Mouse (Mus musculus) forebrain, embryonic 11.5 days (tissue): Measurements from ENCODE around the gene Rhbdl2. TPM values are rescaled to one million over a fixed set of nuclear protein-coding genes. Genes with fewer than 3 reads are reported as not detected.

Experiments used
- ATAC-seq: fragments of 200-750 bp; cut with Nextera tagmentation; replicated peaks from 2 replicates; pipeline ENCODE4 v1.8.0; 2017; ENCODE audit warnings: moderate TSS enrichment; ENCODE audit not compliant: low FRiP score
- DNase-seq: peaks from one replicate; pipeline ENCODE4 v3.0.0-alpha.2; 2017; ENCODE audit warnings: low spot score
- H3K27ac ChIP-seq: fragments of 300-500 bp; sonication (generic); 2 replicates; pipeline ENCODE4 v1.5.1; 2014; ENCODE audit warnings: low read depth, low read length
- H3K27me3 ChIP-seq: fragments of 300-500 bp; sonication (generic); 2 replicates; pipeline ENCODE4 v1.6.1; 2014; ENCODE audit warnings: mild to moderate bottlenecking, low read length, mixed read lengths; ENCODE audit not compliant: control insufficient read depth, insufficient read depth
- H3K36me3 ChIP-seq: fragments of 300-500 bp; sonication (generic); 2 replicates; pipeline ENCODE4 v1.6.1; 2014; ENCODE audit warnings: mild to moderate bottlenecking, low read length, moderate library complexity, mixed read lengths; ENCODE audit not compliant: control insufficient read depth, insufficient read depth
- H3K4me1 ChIP-seq: fragments of 300-500 bp; sonication (generic); replicated peaks from 2 replicates; pipeline ENCODE4 v1.6.1; 2014; ENCODE audit warnings: low read length, mixed read lengths; ENCODE audit not compliant: control insufficient read depth, insufficient read depth
- H3K4me2 ChIP-seq: fragments of 300-500 bp; sonication (generic); 2 replicates; pipeline ENCODE4 v1.6.1; 2014; ENCODE audit warnings: low read depth, mild to moderate bottlenecking, low read length, moderate library complexity, mixed read lengths; ENCODE audit not compliant: severe bottlenecking
- H3K4me3 ChIP-seq: fragments of 300-500 bp; sonication (generic); 2 replicates; pipeline ENCODE4 v1.5.1; 2014; ENCODE audit warnings: low read depth, low read length
- H3K9ac ChIP-seq: fragments of 300-500 bp; sonication (generic); 2 replicates; pipeline ENCODE4 v1.6.1; 2014; ENCODE audit warnings: low read length
- H3K9me3 ChIP-seq: fragments of 300-500 bp; sonication (generic); 2 replicates; pipeline ENCODE4 v1.6.1; 2016; ENCODE audit warnings: low read length, mixed read lengths; ENCODE audit not compliant: control insufficient read depth
- WGBS: fragments of 180-500 bp; shearing (Covaris S2); extraction: QIAGEN DNeasy Blood & Tissue Kit; methylation state at CpG from one replicate; pipeline ENCODE4 v1.1.7; 2014; 5-methylcytosine and 5-hydroxymethylcytosine counted together
- polyA plus RNA-seq: library from polyadenylated mRNA; unstranded; fragments of >200 nt; fragmentation: Nextera tagmentation; extraction: Ambion mirVana; gene quantifications from 2 replicates; pipeline ENCODE4 v1.2.1, GENCODE M21; 2014

Rhbdl2 gene
- polyA plus RNA-seq, 1 experiment from 2014 or later, result 0.68 TPM

DNA sequence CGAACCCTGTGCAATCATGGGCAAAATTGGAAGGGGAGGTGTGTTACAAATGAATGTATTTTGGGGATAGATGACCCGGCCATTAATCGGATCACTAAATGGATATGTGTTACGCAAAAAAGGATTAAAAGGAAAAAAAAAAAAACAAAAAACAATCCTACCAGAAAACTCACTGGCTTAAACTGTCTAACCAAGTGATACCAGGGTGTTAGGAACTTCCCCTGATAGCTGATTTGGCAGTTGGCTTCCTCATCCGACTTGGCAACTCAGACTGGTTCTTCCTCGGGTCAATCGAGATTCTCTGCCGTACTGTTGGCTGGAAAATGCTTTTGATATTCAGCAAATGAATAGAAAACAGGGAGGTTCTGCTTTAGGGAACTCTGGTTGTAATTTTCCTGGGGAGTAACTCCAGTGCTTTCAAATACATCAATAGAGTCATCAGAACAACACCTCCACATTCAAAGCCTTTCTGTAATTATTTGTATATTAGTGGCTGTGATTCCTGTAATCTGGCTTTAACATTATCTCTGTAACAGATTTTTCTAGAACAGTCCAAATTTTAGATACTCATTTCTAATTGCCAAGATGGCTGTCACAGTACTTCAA is 36.9 kb upstream of the Rhbdl2 start:
- H3K27ac ChIP-seq, result no peak overlapping the region
- 2% methylated on average over 8 of the region's 8 CpGs for WGBS
- H3K27me3 ChIP-seq, result no peaks in the 10 kb centered on the region
- ATAC-seq, result no peak
- peak overlapping the region; percentile 84 for H3K9ac ChIP-seq
- no peaks in the 10 kb centered on the region for H3K36me3 ChIP-seq
- peak overlapping the region; percentile 55 for H3K4me2 ChIP-seq
- no peak for DNase-seq
- H3K4me1 ChIP-seq, result peaks cover 8% of the 10 kb centered on the region; the same call in 1 of the 2 replicates
- peak overlapping the region; percentile 85 for H3K4me3 ChIP-seq
- H3K9me3 ChIP-seq, result no peaks in the 10 kb centered on the region

DNA sequence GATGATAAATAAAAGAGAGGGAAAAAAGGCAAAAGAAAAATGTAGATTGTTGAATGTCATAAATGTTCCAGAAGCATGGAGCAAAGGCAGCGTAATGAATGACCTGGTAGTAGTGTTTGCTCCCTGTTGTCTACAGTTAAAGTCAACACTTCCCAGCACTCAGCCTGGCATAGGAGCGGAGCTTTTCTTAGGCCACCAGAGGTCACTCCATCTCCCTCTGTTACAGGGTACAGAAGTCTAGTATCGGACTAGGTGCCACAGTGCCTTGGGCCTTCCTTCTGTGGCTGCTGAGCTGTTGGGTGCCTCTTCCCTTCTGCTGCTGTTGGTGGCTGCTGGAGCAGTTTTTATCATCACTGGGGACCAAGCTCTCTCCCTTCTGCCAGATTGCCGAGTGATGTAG is 29.4 kb upstream of the Rhbdl2 start:
- H3K27ac ChIP-seq, result no peak overlapping the region
- H3K4me2 ChIP-seq, result no peak overlapping the region
- no peaks in the 10 kb centered on the region for H3K36me3 ChIP-seq
- ATAC-seq (no peak), DNase-seq (no peak)
- no peak overlapping the region for H3K4me3 ChIP-seq
- H3K4me1 ChIP-seq, result no peaks in the 10 kb centered on the region
- no peaks in the 10 kb centered on the region for H3K27me3 ChIP-seq
- no peaks in the 10 kb centered on the region for H3K9me3 ChIP-seq
- 53% methylated on average over 4 of the region's 4 CpGs for WGBS
- no peak overlapping the region for H3K9ac ChIP-seq

DNA sequence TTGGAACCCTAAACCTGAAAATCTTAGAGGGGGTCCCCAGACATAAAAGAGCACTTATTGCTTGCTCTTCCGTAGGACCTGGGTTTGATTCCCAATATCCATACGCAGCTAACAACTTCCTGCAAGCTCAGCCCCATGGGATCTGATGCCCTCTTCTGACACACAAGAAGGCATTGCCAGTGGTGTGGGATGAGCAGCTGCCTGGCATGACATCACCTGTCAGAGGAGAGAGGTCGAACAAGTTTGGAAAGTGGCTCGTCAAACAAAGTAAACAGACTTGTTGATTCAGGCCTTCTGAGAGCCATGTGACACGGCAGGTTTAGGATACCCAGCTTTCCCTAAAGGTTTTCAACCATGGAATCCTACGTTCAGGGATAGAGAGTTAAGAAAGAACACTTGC is 22.6 kb upstream of the Rhbdl2 start:
- Histone ChIP-seq H3K4me2 (no peak overlapping the region), H3K4me1 (no peaks in the 10 kb centered on the region), H3K4me3 (no peak overlapping the region), H3K9me3 (no peaks in the 10 kb centered on the region), H3K27me3 (no peaks in the 10 kb centered on the region), H3K9ac (no peak overlapping the region), H3K27ac (no peak overlapping the region), H3K36me3 (no peaks in the 10 kb centered on the region)
- WGBS, result 82% methylated on average over 6 of the region's 6 CpGs
- ATAC-seq (no peak), DNase-seq (no peak)

DNA sequence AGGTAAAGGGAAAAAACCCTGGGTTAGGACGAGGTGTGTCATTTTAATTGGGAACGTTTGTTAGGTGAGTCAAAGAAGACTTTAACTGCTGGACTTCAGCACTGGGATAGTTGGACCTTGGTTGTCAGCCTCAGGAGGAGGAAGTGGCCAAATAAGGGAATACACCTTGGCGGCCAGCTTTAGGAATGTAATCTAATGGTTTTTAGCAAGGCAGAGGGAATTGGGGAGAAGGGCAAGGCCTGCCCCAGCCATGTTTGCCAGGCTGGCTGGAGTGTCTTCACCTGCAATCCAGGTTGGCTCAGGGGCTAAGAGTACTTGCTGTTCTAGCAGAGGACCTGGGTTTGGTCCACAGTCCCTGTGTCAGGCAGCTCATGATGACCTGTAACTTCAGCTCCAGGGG is 19.9 kb upstream of the Rhbdl2 start:
- Histone ChIP-seq H3K9me3 (no peaks in the 10 kb centered on the region; the same call in 1 of the 2 replicates), H3K9ac (no peak overlapping the region), H3K4me3 (no peak overlapping the region), H3K4me2 (no peak overlapping the region), H3K27me3 (no peaks in the 10 kb centered on the region), H3K27ac (no peak overlapping the region), H3K4me1 (no peaks in the 10 kb centered on the region), H3K36me3 (no peaks in the 10 kb centered on the region)
- 69% methylated on average over 3 of the region's 3 CpGs for WGBS
- DNase-seq (no peak), ATAC-seq (no peak)

DNA sequence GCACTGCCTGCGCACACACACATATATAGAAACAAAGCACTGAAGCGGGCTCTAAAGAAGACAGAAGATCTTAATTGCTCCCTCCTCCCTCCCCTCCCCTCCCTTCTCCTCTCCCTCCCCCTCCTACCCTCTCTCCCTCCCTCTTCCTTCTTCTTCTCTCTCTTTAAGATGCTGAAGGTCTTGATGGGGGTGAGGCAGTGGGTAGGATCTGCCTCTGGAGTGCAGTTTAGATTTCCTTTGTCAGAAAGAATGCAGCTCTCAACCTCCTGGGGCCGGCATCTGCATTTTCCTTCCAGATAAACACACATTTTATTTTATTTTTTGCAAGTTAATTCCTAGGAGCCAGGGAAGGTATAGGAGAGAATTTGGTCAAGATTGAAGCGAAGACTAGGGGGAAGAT is 19.4 kb upstream of the Rhbdl2 start:
- no peak for ATAC-seq
- H3K9me3 ChIP-seq, result no peaks in the 10 kb centered on the region; the same call in 1 of the 2 replicates
- 68% methylated on average over 4 of the region's 4 CpGs for WGBS
- no peak overlapping the region for H3K4me3 ChIP-seq
- H3K4me1 ChIP-seq, result no peaks in the 10 kb centered on the region
- H3K27me3 ChIP-seq, result no peaks in the 10 kb centered on the region
- H3K9ac ChIP-seq, result no peak overlapping the region
- no peak overlapping the region for H3K27ac ChIP-seq
- no peak for DNase-seq
- H3K4me2 ChIP-seq, result no peak overlapping the region
- H3K36me3 ChIP-seq, result no peaks in the 10 kb centered on the region

DNA sequence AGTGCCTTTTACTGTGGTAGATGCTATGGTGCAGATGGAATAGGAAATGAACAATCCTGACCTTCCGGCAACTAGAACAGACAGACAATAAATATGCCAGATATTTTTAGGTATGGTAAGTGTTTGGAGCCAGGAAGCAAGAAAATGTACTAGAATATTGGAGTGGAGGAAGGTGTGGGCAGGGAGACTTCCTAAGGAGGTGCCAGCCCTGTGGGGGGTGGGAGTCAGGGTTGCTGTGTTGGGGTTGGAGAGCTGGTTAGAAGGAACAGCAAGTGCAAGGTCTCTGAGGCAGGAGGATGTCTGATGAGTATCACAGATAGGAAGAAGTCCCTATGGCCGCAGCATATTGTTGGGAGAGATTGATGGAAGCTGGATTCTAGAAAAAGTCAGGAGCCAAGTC is 5.0 kb downstream of the Rhbdl2 start:
- Histone ChIP-seq H3K36me3 (no peaks in the 10 kb centered on the region), H3K4me2 (no peak overlapping the region), H3K9me3 (no peaks in the 10 kb centered on the region), H3K27me3 (no peaks in the 10 kb centered on the region), H3K27ac (no peak overlapping the region), H3K9ac (no peak overlapping the region), H3K4me1 (no peaks in the 10 kb centered on the region), H3K4me3 (no peak overlapping the region)
- ATAC-seq, result no peak
- no peak for DNase-seq
- 88% methylated on average over 2 of the region's 2 CpGs for WGBS

DNA sequence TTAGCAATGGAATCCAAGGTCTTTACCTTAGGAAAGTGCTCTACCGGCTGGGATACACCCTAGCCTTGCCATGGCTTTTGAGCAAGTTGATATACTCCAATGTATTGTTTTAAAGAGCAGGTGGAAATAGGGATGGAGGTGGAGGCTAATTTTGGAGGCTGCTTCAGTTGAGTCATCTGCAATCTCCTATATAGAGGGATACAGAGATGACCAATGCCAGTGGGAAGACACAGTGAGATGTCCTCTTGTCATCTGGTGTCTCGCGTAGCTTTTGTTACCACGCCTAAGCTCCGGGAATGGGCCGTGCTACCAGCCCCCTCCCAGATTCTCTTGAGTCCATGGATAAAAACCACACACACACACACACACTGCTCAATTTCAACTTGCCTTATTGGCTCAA is 5.5 kb downstream of the Rhbdl2 start:
- no peak overlapping the region for H3K27ac ChIP-seq
- no peak overlapping the region for H3K4me2 ChIP-seq
- H3K9me3 ChIP-seq, result no peaks in the 10 kb centered on the region
- WGBS, result 94% methylated on average over 6 of the region's 6 CpGs
- H3K9ac ChIP-seq, result no peak overlapping the region
- no peaks in the 10 kb centered on the region for H3K27me3 ChIP-seq
- no peak for DNase-seq
- H3K36me3 ChIP-seq, result no peaks in the 10 kb centered on the region
- no peaks in the 10 kb centered on the region for H3K4me1 ChIP-seq
- no peak for ATAC-seq
- no peak overlapping the region for H3K4me3 ChIP-seq

DNA sequence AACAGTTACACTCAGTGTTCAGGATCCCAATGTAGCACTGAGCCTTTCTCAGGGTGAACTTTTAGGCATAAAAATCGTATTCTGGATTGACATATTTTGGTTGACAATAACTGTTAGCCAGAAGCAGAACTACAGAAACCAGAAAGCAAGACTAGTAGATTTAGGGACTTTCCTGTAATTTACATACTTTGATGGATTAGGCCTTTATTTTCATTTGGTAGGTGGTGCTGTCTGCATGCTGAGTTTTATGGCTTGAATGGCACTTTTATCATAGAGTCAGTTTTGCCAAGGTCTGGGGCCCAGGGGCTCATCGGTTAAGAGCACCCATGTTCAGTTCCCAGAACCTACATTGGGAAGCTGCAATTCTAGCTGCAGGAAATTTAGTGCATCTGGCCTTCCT is 7.4 kb downstream of the Rhbdl2 start:
- Histone ChIP-seq H3K27ac (no peak overlapping the region), H3K36me3 (no peaks in the 10 kb centered on the region), H3K9me3 (no peaks in the 10 kb centered on the region), H3K27me3 (no peaks in the 10 kb centered on the region), H3K9ac (no peak overlapping the region), H3K4me2 (no peak overlapping the region), H3K4me3 (no peak overlapping the region), H3K4me1 (no peaks in the 10 kb centered on the region)
- ATAC-seq, result no peak
- DNase-seq, result no peak
- WGBS, result 81% methylated on average over 2 of the region's 2 CpGs

DNA sequence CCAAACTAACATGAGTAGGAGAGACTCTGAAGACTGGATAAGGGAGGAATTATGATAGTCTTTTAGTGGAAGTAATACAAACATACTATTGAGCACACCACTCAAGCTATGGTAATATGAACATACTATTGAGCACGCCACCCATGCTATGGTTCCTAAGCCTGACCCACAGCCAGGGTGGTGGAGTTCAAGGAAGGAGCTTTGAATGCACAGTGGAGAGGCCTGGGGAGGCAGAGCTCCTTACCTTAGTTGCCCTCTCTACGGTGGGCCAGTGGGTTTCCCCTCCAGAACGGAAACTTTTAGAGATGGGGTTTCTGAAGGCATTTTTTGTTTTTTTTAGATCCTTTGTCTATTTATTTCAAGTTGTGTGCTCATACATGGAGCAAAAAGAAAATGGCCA is 9.7 kb downstream of the Rhbdl2 start:
- DNase-seq (no peak), ATAC-seq (no peak)
- H3K36me3 ChIP-seq, result no peaks in the 10 kb centered on the region
- H3K4me2 ChIP-seq, result no peak overlapping the region
- H3K27ac ChIP-seq, result no peak overlapping the region; the same call in 1 of the 2 replicates
- WGBS, result 72% methylated on average over 3 of the region's 3 CpGs
- no peaks in the 10 kb centered on the region for H3K4me1 ChIP-seq
- no peak overlapping the region for H3K9ac ChIP-seq
- no peaks in the 10 kb centered on the region for H3K9me3 ChIP-seq
- H3K27me3 ChIP-seq, result no peaks in the 10 kb centered on the region
- H3K4me3 ChIP-seq, result no peak overlapping the region
